Mouse (Mus musculus) regulatory T cell (primary cell): ENCODE measurements at regions not wholly inside any gene's neighbourhood (a gene's known extent, or its start where the extent isn't known, plus 50 kb on each side); places are given as distances from the start of the nearest gene placed in this dataset.

Experiments
- in situ Hi-C: fragments of 300-600 bp; cut with MboI, MseI; formaldehyde crosslinking; loops from one replicate; pipeline ENCODE4 v1.15.1; 2025; ENCODE audit warnings: high pct_unique_total_duplicates

DNA sequence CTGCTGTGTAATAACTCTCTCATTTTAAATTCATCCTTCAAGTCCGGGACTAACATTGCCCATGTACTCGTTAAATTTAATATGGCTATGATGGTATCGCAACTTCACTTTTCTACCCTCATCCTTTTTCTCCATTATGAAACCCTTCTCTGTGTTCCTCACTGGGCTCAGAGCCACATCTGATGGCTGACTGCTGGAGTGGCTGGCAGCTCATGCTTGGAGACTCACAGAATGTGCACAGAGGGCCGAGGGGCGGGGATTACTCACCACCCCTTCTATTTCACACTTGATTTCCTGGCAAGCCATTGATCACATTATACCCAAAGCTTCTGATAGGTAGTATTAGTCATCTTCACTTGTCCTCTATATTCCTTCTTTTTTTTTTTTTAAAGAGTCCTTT lies 81.1 kb upstream of the Vwde start:
- in situ Hi-C loops: loop anchor here (25.0 kb wide), 1 partner anchor 431 kb away; no protein-coding TSS in a partner anchor

DNA sequence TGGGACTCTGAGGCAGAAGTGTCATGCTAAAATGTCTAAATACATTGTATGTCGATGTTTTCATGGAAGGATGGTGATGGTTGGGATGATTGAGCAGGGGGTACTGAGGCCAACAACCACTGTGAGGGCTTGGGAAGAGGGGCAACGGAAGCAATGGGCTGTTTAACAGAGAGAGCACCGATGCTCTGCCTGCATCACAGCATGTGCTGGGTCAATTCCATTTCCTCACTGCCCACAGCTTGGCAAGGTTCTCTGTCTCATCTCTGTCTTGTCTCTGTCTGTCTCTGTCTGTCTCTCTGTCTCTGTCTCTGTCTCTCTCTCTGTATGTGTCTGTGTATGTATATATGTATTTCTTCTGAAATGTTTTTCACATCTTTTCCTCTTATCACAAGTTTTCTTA lies 73.4 kb upstream of the Vwde start:
- in situ Hi-C loops: loop anchor here (25.0 kb wide), 1 partner anchor 986 kb away; no protein-coding TSS in a partner anchor

DNA sequence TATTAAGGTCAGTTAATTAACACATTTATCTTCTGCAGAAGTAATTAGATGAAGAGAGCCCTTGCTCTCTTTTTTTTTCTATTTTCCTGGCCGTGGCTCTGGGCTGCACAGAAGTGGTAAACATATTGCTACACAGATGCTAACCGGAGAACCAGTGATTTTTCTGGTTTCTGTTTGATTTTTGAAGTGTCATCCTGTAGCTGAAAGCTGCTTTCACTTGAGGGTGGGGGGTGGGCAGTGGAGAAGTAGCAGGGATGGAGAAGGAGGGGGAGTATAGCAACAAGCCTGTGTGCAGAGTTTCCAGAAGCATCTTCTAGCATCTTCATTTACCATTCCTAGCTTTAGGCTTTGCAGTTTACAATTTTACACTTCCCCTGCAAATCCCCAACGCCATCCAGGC lies 72.3 kb upstream of the Vwde start:
- in situ Hi-C loops: loop anchor here (25.0 kb wide), 1 partner anchor 985 kb away; no protein-coding TSS in a partner anchor

DNA sequence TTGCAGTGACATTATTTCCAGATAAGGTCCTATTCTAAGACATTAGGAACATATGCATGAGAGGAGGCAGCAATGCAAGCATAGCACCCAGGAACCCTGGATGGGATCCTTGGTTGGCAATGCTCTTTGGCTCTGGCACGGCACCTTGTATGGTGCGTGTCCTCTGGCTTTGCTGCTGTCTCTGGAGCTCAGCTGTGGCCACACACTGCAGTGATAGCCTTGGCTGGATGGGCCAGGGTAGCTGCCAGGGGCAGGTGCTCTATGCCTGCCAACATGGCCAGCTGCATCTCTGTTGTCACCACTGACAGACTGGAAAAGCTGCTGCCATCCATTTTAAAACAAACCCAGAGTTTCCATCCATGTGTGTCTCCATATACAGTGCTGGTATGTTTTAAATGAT lies 71.3 kb upstream of the Vwde start:
- in situ Hi-C loops: loop anchor here (25.0 kb wide), 1 partner anchor 984 kb away; no protein-coding TSS in a partner anchor

DNA sequence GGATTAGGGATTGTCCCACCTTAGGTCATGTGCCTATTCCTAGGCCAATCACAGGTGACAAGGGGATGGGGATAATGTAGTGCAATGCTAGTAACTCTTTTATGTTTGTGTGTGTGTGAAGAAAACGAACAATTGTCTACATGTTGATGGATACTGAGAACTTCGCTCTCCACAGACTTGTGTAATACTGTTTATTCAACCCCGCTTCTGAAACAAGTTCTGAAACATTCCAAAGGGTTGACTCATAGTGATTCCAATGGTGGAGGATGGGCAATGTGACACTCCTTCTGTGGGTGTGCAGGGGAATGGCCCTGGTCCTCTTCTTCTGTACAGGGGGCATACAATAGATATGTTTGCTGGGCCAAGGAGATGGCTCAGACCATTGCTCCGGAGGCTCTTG lies 69.6 kb upstream of the Vwde start:
- in situ Hi-C loops: loop anchor here (25.0 kb wide), 1 partner anchor 982 kb away; no protein-coding TSS in a partner anchor

DNA sequence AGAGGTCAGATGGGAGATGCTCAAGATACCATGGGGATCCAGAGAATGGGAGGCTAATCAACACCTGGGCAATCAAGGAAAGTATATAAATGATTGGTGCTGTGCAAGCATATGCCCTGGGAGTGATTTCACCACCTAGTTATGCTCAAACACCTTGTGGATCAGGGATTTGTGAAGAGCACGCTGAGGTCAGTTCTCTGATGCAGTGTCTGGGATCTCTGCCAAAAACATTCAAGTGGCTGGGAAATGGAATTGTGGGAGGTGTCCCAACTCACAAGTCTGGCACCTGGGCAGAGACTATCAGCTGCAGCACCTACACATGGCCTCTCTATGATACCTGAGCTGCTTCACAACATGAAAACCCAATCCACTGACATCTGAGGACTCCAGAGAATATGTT lies 63.7 kb upstream of the Vwde start:
- in situ Hi-C loops: loop anchor here (25.0 kb wide), 1 partner anchor 976 kb away; no protein-coding TSS in a partner anchor

DNA sequence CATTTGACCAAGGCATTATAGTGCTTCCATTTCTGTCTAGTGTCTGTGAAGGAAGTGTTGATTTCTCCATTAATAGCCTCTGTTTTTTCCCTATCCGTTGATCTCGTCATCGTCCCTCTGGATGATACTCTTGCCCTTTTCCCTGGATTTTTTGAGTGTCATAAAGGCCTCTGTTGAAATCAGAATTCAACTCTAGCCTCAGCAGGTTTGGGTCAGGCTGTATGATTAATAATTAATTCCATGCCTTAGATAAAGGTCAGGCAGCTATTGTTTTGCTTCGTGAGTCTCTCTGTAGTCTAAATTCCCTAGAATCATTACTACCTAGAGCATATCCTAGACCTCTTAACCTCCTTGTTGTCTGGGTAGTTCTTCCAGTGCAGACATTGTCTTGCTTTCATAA lies 63.0 kb upstream of the Vwde start:
- in situ Hi-C loops: loop anchor here (25.0 kb wide), 1 partner anchor 976 kb away; no protein-coding TSS in a partner anchor

DNA sequence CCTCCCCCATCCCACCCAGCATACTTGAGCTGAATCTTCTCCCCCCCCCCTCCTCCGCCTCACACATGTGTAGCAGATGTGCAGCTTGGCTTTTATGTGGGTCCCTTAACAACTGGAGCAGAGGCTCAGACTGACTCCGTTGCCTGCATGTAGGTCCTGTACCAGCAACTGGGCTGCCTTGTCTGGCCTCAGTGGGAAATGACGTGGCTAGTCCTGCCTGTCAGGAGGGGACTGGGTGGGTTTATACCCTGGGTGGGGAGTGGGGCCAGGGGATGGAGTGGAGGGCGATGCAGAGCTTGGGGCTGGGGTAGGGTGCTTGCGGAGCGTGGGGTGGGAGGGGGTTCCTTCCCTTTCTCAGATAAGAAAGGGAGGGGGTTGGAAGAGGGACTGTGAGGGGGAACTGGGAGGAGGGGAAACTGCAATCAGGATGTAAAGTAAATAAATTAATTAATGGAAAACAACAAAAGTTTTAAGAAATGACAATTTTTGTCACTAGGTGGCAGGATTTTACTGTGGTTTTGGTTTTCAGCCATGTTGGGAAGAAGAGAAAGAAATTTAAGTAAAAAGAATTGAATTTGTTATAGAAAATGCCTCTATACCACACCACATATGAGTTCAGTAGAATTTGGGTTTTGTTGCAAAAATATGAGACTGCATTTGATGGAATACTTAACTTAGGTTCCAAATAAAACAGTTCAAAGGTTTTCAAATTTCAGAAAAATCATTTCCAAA lies 61.9 kb upstream of the Vwde start:
- in situ Hi-C loops: loop anchor here (25.0 kb wide), 1 partner anchor 974 kb away; no protein-coding TSS in a partner anchor

DNA sequence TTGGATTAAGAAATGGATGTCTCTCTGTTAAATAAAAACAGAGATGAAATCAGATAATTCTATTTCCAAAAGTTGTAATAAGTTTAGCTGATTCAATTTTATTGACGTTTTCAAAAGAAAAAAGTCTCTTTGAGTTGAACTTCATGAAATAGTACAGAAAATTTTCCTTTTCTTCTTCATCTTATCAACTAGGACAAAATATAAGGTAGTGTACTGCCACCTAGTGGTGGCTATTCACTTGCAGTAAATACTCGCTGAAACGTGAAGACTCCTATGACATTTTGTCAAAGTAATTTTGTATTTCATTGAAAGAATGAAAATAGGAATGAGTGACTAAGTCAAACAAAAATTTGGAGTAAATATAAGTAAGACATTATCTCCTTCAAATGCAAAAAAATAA lies 56.1 kb upstream of the Vwde start:
- in situ Hi-C loops: loop anchor here (25.0 kb wide), 1 partner anchor 969 kb away; no protein-coding TSS in a partner anchor
